Mouse (Mus musculus): Measurements from ENCODE around the gene Rdm1. TPM values are rescaled to one million over a fixed set of nuclear protein-coding genes. Genes with fewer than 3 reads are reported as not detected.
"Not testable (repeated sequence)": the region's sequence is repeated elsewhere in the genome, so short reads cannot be mapped to it uniquely, and the experiment has no call there.

Rdm1 gene
- polyA plus RNA-seq, 1 experiment from 2014 or later = 33.4 TPM

- Histone ChIP-seq H3K36me3 (ENCODE audit: insufficient read depth) (no peaks in the 10 kb centered on the region), H3K27me3 (ENCODE audit: insufficient read depth, low read length) (no peaks in the 10 kb centered on the region), H3K4me1 (ENCODE audit: insufficient read depth) (no peaks in the 10 kb centered on the region), H3K4me2 (no peak overlapping the region), H3K9ac (no peak overlapping the region), H3K9me3 (ENCODE audit: low read depth, low read length) (no peaks in the 10 kb centered on the region), H3K27ac (ENCODE audit: low read depth) (no peak overlapping the region), H3K4me3 (ENCODE audit: low read depth, low read length) (no peak overlapping the region)
- WGBS = 46% methylated on average over 5 of the region's 5 CpGs
- DNase-seq (no peak), ATAC-seq (ENCODE audit: insufficient read depth) (no peak)
- TF ChIP-seq CTCF (IDR thresholded peaks at IDR 0.05; ENCODE audit: low read depth) = no peak
These were observed 15.9 kb downstream of the Rdm1 start for GRCm38 (mm10) chr11:101642931-101643330.

GRCm38 (mm10) chr11:101644591-101644990 is 17.6 kb downstream of the Rdm1 start:
- no peak overlapping the region for H3K4me2 ChIP-seq
- ATAC-seq (ENCODE audit: insufficient read depth) = no peak
- no peak overlapping the region for H3K9ac ChIP-seq
- no peaks in the 10 kb centered on the region for H3K27me3 ChIP-seq (ENCODE audit: insufficient read depth, low read length)
- no peaks in the 10 kb centered on the region for H3K36me3 ChIP-seq (ENCODE audit: insufficient read depth)
- no peak overlapping the region for H3K4me3 ChIP-seq (ENCODE audit: low read depth, low read length)
- H3K27ac ChIP-seq (ENCODE audit: low read depth) = no peak overlapping the region
- no peak for TF ChIP-seq CTCF (IDR thresholded peaks at IDR 0.05; ENCODE audit: low read depth)
- no peaks in the 10 kb centered on the region for H3K9me3 ChIP-seq (ENCODE audit: low read depth, low read length)
- no peaks in the 10 kb centered on the region for H3K4me1 ChIP-seq (ENCODE audit: insufficient read depth)
- DNase-seq = no peak
- WGBS = 49% methylated on average over 3 of the region's 3 CpGs

- not testable (repeated sequence) for ATAC-seq (ENCODE audit: insufficient read depth); H3K9ac ChIP-seq; H3K4me3 ChIP-seq (ENCODE audit: low read depth, low read length); H3K27ac ChIP-seq (ENCODE audit: low read depth); H3K4me1 ChIP-seq (ENCODE audit: insufficient read depth); H3K27me3 ChIP-seq (ENCODE audit: insufficient read depth, low read length); H3K9me3 ChIP-seq (ENCODE audit: low read depth, low read length); H3K4me2 ChIP-seq; H3K36me3 ChIP-seq (ENCODE audit: insufficient read depth); DNase-seq
- WGBS = 0% methylated on average over 4 of the region's 4 CpGs
These were observed 18.0 kb downstream of the Rdm1 start for GRCm38 (mm10) chr11:101645043-101645410.

- Histone ChIP-seq H3K4me2 (peak overlapping the region; percentile 54), H3K4me3 (ENCODE audit: low read depth, low read length) (peak overlapping the region; percentile 18; the same call in 1 of the 2 replicates), H3K27ac (ENCODE audit: low read depth) (peak overlapping the region; percentile 90), H3K9ac (peak overlapping the region; percentile 42)
- WGBS = 1% methylated on average over 42 of the region's 56 CpGs
- not testable (repeated sequence) for H3K36me3 ChIP-seq (ENCODE audit: insufficient read depth); H3K27me3 ChIP-seq (ENCODE audit: insufficient read depth, low read length); H3K9me3 ChIP-seq (ENCODE audit: low read depth, low read length); H3K4me1 ChIP-seq (ENCODE audit: insufficient read depth)
- DNase-seq (peak; percentile 92), ATAC-seq (ENCODE audit: insufficient read depth) (peak; percentile 84)
These were observed 18.7 kb downstream of the Rdm1 start for GRCm38 (mm10) chr11:101645411-101646282.

GRCm38 (mm10) chr11:101646283-101646794 is 19.3 kb downstream of the Rdm1 start:
- 8% methylated on average over 16 of the region's 16 CpGs for WGBS
- H3K4me2 ChIP-seq = peak overlapping the region; percentile 54
- not testable (repeated sequence) for H3K4me1 ChIP-seq (ENCODE audit: insufficient read depth); H3K36me3 ChIP-seq (ENCODE audit: insufficient read depth); DNase-seq; ATAC-seq (ENCODE audit: insufficient read depth); H3K27me3 ChIP-seq (ENCODE audit: insufficient read depth, low read length); H3K9me3 ChIP-seq (ENCODE audit: low read depth, low read length)
- peak overlapping the region; percentile 18; the same call in 1 of the 2 replicates for H3K4me3 ChIP-seq (ENCODE audit: low read depth, low read length)
- peak overlapping the region; percentile 90 for H3K27ac ChIP-seq (ENCODE audit: low read depth)
- peak overlapping the region; percentile 42 for H3K9ac ChIP-seq

- whole genome bisulfite sequencing = 95% methylated on average over 10 of the region's 10 CpGs
- ATAC-seq (ENCODE audit: insufficient read depth); DNase-seq; H3K36me3 ChIP-seq (ENCODE audit: insufficient read depth); H3K27me3 ChIP-seq (ENCODE audit: insufficient read depth, low read length); H3K27ac ChIP-seq (ENCODE audit: low read depth); H3K4me3 ChIP-seq (ENCODE audit: low read depth, low read length); H3K9ac ChIP-seq; H3K4me1 ChIP-seq (ENCODE audit: insufficient read depth); H3K9me3 ChIP-seq (ENCODE audit: low read depth, low read length); H3K4me2 ChIP-seq: not testable (repeated sequence)
These were observed 20.1 kb downstream of the Rdm1 start for GRCm38 (mm10) chr11:101647093-101647492.

GRCm38 (mm10) chr11:101656356-101656755 is 29.4 kb downstream of the Rdm1 start:
- DNase-seq (no peak), ATAC-seq (ENCODE audit: insufficient read depth) (no peak)
- no peak overlapping the region for H3K27ac ChIP-seq (ENCODE audit: low read depth)
- no peak for TF ChIP-seq CTCF (IDR thresholded peaks at IDR 0.05; ENCODE audit: low read depth)
- H3K36me3 ChIP-seq (ENCODE audit: insufficient read depth) = no peaks in the 10 kb centered on the region
- H3K4me1 ChIP-seq (ENCODE audit: insufficient read depth) = no peaks in the 10 kb centered on the region
- H3K9ac ChIP-seq = no peak overlapping the region
- H3K27me3 ChIP-seq (ENCODE audit: insufficient read depth, low read length) = no peaks in the 10 kb centered on the region
- H3K4me3 ChIP-seq (ENCODE audit: low read depth, low read length) = no peak overlapping the region
- WGBS = 86% methylated on average over 4 of the region's 4 CpGs
- H3K9me3 ChIP-seq (ENCODE audit: low read depth, low read length) = no peaks in the 10 kb centered on the region
- no peak overlapping the region for H3K4me2 ChIP-seq
